Mouse (Mus musculus) T-helper 2 cell (primary cell): ENCODE data around the gene Crispld2.

Experiments used
- in situ Hi-C: fragments of 300-600 bp; cut with MboI, MseI; formaldehyde crosslinking; loops from one replicate; pipeline ENCODE4 v1.15.1; 2025; ENCODE audit warnings: high pct_unique_total_duplicates

Gene Crispld2

DNA sequence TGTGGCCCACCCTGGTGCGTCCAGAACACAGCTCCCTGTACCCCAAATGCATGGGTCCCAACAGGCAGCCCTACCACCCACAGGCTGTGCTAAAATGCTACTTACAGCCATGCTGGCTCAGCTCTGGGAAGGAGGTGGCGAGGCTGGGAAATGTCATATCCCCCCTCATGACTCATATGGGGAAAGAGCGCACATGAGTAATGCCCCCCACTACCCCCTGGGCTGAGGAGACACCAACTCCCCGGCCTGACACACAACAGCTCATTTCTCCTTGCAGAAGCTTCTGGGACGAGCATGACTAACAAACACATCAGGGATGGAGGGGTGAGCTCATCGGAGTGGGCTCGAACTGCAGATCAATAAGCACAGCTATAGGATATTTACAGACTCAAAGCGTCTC is 73.4 kb downstream of the Crispld2 start:
- in situ Hi-C loops = no loop called here

DNA sequence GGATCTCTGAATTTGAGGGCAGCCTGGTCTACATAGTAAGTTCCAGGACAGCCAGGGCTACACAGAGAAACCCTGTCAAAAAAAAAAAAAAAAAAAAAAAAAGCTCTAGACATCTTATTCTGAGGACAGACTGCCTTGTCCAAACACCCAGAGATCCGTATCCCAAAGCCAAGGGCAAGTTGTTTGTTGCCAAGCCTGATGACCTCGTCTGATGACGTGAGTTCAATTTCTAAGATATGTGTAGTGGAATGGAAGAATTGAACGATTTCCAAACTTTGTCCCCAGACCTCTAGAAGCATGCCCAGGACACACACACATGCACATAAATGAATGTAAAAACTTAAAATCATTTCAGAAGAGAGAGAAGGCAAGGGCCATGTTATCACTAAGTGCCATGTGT is 74.0 kb downstream of the Crispld2 start:
- in situ Hi-C loops = no loop called here

DNA sequence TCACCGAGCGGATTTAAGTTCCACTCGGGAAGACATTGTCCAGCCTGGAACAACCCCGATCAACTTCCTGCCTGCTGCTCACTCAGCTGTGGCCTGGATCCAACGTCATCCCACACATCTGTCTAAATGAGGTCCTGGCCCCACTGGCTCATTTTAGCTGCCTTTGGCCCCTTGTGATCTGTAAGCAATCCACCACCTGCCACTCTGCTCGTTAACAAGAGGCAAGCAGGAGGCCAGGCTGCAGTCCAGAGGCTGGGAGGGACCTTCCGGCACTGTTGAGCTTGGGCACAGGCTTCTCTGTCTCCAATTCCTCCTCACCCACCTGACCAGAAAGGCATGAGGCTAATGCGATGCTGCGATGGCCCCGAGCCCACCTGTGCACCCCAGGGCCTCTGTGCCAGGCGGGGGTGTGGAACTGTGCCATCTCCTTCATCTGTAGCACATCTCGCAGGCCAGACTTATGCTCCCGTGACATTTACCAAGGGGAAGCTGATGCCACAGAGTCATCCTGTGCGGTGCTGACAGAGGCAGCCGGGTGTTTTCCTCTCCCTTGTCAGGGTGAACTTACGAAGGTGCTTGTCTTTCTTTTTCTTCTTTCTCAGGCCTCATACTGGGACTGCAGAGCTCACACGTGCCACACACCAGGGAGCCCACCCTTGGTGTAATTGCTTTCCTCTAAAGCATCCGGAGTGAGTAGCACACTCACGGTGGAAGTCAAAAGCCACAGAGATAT is 75.9 kb downstream of the Crispld2 start:
- in situ Hi-C loops = no loop called here

DNA sequence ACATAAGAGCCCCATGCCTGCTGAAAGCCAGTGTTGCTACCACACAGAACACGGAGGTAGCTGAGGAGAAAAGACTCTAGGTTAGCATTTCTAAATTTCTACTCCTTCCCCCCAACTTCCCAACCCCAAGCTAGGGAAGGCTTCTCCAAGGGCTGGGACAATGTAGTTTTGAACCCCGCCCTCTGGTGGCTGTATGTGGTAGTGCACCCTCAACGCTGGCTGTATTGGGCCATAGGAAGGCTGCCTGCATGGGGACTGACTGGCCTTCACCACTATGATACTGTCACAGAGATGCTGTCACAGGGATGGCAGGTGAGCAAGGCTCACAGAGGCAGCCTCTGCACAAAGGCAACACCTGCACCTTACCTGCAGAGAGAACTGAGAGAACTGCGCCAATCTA is 79.4 kb downstream of the Crispld2 start:
- in situ Hi-C loops = loop anchor here (5.0 kb wide), 1 partner anchor 124 kb away; no protein-coding TSS in a partner anchor

DNA sequence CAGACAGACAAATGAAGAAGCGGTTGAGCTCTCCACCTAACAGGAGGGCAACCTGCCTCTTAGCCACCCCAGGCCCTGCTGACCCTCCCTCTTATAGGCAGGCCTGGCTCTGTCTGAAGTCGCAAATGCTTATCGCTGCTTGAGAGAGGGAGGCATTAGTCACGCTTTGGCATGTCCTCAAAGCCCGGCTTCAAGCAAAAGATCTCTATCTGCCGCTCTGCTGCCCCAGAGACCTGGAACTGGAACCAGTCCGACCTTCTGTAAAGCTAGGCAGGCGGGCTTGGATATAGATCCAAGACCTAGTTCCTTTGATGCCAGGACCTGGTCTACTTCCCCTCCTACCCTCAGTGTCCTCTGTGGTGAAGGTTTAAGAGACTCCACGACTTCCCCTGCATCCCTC is 80.0 kb downstream of the Crispld2 start:
- in situ Hi-C loops = loop anchor here (5.0 kb wide), 1 partner anchor 125 kb away; no protein-coding TSS in a partner anchor

DNA sequence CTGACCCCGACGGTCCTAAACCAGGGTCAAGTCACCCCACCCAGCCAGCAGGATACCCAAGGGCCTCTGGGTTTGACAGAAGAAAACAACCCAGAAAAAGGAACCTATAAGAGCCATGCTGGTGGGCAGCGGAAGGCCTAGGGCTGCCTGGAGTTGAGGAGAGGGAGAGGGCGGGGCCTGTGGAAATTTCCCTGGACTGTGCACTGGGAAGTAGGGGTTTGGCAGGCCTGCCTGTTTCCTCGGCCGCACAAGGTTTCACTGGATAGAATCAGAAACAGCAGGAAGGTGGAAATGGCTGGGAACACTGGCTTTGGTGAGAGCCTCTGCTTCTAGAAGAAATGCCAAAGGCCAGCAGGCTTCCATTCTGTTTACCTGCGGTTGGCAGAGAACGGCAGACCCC is 80.6 kb downstream of the Crispld2 start:
- in situ Hi-C loops = loop anchor here (5.0 kb wide), 1 partner anchor 126 kb away; no protein-coding TSS in a partner anchor

DNA sequence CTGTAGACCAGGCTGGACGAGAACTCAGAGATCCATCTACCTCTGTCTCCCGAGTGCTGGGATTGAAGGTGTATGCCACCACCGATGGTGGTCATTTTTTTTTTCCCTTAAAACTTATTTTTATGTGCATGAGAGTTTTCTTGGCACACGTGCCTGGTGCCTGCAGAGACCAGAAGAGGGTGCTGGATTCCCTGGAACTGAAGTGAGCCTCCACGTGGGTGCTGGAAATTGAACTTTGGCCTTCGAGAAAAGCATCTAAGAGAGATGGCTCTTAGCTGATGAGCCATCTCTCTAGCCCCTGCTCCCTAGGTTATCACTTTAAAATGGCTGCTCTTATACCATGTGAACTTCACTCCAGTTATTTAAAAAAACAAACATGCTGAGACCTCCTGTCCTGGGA is 82.3 kb downstream of the Crispld2 start:
- in situ Hi-C loops = loop anchor here (5.0 kb wide), 1 partner anchor 127 kb away; no protein-coding TSS in a partner anchor

DNA sequence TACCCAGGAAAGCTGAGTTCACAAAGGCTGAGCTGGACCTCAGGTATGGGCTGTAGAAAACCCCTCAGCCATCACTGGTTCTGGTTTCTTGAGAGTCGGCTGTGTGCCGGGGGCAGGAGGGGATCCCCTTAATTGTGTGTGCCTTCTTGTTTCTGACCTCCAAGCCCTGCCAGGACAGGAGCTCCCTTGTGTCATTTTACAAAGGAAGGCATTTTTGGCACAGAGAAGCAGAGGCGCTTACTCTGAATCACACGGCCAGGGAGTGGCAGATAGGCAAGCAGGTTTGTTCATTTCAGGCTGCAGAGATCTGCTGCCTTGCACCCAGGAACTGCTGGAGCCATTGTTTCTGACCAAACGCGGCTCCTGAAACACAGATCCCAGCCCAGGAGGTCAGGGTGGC is 83.1 kb downstream of the Crispld2 start:
- in situ Hi-C loops = loop anchor here (5.0 kb wide), 2 partner anchors 68 to 108 kb away; no protein-coding TSS in a partner anchor

DNA sequence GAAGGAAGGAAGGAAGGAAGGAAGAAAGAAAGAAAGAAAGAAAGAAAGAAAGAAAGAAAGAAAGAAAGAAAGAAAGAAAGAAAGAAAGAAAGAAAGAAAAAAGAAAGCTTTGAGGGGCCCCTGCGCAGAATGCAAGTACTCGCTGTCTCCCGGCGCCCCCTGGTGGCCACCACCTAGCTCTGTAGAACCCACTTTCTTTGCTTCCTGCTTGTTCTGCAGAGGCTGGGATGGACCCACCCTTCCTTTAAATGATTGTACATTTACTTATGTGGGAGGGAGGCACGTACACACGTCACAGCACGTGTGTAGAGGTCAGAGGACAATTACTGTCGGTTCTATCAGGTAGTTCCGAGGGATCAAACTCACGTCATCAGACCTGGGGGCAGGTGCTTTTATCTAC is 85.8 kb downstream of the Crispld2 start:
- in situ Hi-C loops = loop anchor here (5.0 kb wide), 2 partner anchors 71 to 111 kb away; no protein-coding TSS in a partner anchor

DNA sequence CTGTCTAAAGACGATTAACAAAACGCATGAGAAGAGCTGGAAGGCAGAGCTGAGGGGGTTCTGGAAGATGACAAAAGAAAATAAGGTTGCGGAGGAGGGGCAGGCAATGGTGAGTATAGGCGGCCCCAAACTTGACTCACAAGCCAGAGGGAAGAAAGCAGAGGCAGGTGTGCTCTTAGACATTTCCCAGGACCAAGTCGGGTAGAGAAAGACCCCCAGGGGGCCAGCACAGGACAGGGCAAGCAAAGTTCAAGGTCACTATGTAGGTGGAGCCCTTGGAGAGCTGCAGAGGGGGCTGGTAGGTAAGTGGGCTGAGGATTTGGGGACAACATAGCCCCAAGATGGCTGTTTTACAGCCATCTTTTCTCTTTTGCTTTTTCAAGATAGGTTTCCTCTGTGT is 87.1 kb downstream of the Crispld2 start:
- in situ Hi-C loops = loop anchor here (5.0 kb wide), 2 partner anchors 72 to 112 kb away; no protein-coding TSS in a partner anchor

DNA sequence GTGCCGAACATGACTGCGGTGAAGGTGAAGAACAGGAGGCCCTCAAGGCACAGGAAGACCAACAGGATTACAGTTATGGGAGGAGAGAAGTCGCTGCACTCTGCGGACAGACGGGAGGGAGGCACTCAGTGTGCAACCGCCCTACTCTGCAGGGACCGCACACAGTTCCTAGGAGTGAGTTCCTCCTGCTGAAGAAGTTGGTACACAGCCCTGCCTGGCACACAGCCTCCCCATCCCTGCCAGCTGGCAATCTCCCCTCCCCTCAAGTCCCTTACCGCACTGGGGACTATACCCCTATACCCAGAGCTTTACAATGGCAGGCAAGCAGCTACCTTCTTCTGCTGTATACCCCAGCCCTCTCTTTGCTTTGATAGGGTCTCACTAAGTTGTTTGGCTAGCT is 91.0 kb downstream of the Crispld2 start:
- in situ Hi-C loops = no loop called here

DNA sequence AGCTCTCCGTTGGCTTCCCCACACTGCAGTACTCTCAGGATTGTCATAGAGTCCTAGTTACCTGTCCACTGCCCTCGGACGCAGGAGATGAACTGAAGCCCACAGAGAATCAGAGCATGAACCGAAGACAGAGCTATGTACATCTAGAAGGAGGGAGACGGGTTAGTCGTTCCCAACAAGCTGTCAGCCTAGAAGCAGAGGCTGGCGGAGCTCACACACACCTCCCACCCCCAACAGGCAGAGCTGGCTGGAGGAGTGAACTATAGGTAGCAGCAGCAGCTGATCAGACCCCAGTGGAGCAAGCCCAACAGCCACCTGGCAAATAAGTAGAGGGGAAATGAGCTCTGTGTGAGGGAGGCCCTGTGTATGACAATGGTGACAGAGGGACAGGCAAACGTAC is 92.5 kb downstream of the Crispld2 start:
- in situ Hi-C loops = no loop called here

DNA sequence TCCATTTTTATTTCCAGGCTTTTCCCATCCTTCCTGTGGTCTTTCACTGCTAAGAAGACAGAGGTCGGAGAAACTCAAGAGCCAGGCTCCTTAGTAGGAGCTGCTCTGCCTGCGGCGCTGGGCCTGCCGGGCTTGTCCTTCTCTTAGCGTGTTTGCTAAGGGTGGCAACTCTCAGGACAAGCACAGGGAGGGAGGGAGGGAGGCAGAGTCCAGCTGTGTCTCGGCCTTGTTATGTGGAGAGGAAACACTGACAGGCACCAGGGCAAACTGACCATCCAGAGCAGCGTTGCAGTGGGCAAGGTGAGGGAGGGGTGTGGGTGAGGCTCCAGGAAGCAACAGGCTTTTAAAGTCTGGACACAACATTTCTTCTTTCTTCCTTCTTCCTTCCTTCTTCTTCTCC is 97.3 kb downstream of the Crispld2 start:
- in situ Hi-C loops = no loop called here

DNA sequence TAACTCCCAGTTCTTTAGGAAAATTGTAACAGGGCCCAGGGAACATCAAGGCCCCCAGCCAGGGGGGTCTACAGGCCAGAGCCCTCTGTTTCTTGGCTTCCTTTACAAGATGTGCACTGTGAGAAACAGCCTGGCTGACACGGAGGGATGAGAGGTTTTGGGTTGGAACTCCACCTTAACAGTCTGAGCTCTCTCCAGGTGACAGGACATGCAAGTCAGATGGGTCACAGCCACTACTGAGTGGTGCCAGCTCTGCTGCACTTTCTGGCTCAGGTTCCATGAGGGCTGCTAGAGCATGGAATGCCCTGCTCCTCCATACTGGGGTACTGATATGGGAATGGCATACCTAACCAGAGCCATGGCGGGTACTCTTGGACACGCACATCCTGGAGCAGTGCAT is 98.8 kb downstream of the Crispld2 start:
- in situ Hi-C loops = no loop called here

DNA sequence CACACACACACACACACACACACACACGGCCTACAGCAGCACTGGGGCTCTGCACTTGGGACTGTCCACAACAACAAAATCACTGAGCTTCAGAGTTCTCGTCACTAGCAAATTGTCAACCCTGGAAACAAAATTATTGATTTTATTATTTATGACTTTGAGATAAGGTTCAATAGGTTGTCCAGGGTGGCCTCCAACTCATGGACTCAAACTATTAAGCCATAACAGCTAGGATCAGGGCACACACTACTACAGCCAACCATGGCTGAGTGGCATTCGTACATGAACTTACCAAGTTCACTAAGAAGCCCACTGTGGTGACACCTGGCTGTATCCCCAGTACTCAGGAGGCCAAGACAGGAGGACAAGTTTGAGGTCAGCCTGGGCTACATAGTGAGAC is 100.9 kb downstream of the Crispld2 start:
- in situ Hi-C loops = no loop called here

DNA sequence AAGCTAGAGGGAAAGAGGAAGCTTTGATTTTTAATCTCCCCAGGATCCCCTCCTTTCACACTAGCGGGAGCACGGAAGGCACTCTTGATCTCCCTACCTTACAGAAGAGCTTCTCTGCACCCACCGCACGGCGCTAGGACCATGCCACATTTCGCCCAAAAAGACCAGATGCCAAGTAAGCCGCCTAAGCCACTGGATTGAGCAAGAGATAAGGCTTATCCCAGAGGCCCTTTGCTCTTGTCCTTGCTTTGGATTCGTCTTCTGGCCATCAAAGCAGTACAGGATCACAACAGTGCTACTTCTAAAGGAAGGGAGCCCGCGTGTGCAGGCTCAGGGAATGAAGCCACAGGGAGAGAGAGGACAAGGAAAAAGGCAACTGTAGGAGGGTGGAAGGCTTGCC is 102.6 kb downstream of the Crispld2 start:
- in situ Hi-C loops = no loop called here

DNA sequence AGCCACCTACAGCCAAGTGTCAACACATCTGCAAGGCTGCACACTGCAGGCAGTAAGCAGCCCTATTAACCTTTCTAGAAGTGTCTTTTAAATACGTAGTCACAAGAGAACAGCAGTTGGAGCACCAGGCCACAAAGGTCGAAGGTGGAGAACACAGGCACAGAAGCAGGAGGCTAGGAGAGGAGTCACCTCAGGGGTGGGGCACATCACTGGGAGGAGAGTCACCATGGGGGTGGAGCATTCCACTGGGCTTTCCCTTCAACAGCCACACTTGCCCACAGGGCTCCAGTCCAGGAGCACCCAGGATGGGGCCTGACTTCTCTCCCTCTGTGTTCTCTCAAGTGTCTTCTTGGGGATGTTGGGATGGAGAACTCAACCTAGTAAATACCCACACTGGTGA is 104.2 kb downstream of the Crispld2 start:
- in situ Hi-C loops = no loop called here

DNA sequence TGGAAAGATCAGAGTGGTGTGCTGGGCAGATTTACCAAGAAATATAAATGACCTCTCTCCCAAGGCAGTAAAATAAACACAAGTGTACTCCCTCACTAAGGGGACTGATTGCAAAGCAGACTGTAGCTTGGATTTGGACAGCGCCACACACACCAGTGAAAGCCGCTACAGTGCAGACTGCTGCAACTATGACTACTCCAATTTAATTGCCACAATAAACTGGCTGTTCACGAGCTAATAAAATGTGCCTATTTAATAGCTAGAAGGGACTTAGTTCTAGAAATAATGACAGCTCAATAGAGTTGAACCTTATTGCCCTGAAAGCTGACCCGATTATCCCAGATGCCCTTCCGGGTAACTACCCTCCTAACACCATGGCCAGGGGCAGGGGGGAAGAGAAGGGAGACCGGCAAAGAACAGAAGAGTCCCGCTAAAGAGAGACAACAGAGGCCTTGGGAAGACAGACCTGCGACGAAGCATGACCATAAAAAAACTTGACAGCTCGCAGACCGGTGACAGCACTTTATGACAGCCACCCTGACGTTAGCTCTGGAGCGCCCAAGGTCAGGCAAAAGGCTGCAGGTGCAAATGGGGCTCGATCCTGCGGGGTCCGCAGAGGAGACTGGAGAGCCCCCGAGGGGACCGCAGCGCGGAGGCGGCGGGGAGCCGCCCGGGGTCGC is 108.3 kb downstream of the Crispld2 start:
- in situ Hi-C loops = no loop called here

DNA sequence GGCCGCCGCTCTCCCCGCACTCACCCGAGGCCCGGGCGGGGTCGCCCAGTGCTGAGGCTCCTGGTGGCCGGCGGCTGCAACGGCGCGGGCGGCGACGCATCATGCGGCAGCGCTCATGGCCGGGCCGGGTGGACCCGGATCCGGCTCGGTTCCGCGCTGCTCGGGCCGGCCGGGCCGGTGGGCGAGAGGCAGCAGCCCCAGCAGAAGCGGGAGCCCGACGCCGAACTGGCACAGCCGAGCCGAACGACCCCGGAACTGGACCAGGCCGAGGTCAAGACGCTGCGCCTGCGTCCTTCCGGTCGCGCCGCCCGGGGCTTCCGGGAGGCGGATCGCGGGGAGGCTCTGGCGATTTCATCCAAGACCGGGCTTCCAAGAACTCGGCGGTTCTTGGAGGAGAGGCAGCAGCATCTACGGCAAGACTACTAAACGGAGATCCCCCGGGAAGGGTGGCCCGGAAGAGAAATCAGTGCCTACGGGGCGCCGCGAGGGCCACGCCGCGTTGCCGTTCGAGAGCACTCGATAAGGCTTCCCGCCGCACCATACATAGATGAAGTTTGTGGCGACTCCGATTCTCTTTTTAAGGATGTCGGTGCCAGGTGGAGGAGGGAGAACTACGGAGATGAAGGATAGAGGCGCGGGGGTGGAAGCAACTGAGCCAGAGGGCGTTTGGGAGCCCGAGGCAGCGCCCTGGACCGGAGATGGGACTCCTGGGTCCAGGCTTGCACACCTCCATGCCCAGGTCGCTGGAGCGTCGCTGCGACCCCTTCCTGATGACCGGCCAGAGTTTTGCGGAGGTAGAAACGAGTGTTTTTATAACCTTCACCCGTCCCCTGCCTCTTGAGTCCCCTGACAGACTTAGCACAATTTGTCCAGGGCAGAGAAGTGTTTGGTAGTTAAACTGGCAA is 109.1 kb downstream of the Crispld2 start, which contains the start of gene Zdhhc7:
Zdhhc7 (minus strand) TSS at position 415 of the 905 bp plus-strand sequence.
- in situ Hi-C loops = no loop called here
